Mouse (Mus musculus): ENCODE results near the gene Pbld1. TPM values are rescaled to one million over a fixed set of nuclear protein-coding genes. Genes with fewer than 3 reads are reported as not detected.

Gene Pbld1
- total RNA-seq, 2 experiments from 2014 or later: 0.54 to 0.69 TPM

DNA sequence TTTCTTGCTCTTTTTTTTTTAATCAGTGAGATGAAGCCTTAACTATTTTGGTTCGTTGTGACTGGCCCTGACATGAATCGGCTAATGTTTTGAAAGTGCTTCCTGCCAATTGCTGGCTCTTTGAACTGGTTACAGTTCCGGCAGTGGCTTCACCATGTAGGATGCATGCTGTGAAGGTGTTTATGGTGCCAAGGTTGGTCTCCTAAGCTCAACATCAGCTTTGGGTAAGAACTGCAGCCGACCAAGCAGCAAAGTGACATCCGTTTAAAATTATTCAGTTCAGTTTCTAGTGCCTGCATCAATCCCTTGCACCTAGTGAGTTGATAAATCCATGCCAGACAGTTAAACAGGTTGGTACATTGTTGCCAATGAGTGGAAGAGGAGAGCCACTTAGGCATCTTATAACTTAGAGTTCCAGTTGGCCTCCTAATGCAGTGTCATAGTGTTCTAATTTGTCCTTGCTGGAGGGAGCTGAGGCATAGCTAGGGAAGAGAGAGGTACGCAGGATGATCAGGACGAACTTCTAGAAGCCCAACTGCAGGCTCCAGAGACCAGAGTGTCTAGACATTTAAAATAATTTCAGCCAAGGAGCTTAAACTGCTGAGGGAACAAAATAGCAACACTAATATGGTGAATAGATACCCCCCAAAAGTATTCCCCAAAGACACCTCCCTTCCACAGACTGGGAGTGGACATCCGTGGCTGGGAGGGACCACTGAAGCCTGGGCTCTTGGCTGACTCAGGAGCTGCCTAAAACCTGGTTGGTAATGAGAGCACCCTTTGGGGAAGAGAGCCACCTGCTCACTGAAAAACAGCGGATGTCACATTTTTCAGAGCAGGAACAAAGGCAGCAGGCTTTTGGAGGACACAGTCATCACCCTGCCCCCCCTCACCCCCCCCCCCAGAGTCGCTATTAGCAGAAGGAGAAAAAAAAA is 32.9 kb downstream of the Pbld1 start:
- DNase-seq (ENCODE audit: low spot score in 2 of 2): no peak

DNA sequence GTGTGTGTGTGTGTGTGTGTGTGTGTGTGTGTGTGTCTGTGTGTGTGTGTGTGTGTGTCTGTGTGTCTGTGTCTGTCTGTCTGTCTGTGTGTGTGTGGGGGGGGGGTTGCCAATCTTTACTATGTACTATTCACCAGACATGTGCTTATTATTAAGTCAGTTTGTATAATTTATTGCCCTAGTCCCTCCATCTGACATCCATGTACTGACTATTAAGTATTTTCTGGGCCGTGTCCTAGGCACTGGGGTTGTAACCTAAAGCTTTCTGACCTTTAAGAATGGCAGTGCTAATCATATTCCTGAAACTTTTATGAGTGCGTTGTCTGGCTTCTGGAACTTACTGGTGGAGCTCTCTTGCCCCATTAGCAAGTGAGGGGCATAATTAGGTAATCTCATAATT is 36.8 kb downstream of the Pbld1 start:
- no peak for DNase-seq (ENCODE audit: low spot score in 2 of 2)

DNA sequence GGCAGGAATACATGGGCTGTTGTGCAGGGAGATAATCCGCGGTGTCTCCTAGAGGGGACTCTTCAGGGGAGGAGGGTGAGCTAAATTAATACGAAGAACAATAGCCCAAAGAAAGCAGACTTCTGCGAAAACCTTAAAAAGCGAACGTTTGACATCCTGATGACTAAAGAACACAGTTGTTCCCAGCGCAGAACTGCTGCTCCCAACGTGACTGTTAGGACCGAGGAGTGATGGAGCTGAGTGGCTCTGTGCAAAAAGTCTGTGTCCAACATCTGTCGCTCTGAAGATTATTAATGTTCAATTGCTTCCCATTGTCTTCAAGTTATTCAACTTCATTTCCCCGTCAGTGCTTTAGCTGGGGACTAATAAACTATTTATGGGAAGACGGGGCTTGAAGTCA is 38.2 kb downstream of the Pbld1 start:
- no peak for DNase-seq (ENCODE audit: low spot score in 2 of 2)

DNA sequence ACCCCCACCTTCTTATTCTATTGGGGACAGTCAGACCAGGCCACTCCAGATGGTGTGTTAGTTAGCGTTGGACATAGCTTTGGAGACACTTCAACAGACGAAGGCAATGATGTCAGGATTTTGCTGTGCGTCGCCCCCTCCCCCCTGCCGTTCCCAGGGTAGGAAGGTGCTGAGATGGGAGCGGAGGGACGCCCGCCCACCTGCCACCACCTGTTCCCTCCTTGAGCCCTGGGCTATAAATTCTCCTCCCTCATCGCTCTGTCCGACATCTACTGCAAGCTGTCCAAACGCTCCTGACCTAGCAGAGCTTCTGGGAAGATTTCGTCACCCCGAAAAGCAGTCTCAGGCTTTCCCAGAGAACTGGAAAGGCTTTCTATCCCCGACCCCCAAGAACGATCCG is 39.6 kb downstream of the Pbld1 start, which contains the start of gene Atoh7:
Gene Atoh7, plus strand, starts transcription at position 131 of the 400 bp plus-strand sequence.
- DNase-seq (ENCODE audit: low spot score in 2 of 2): no peak

DNA sequence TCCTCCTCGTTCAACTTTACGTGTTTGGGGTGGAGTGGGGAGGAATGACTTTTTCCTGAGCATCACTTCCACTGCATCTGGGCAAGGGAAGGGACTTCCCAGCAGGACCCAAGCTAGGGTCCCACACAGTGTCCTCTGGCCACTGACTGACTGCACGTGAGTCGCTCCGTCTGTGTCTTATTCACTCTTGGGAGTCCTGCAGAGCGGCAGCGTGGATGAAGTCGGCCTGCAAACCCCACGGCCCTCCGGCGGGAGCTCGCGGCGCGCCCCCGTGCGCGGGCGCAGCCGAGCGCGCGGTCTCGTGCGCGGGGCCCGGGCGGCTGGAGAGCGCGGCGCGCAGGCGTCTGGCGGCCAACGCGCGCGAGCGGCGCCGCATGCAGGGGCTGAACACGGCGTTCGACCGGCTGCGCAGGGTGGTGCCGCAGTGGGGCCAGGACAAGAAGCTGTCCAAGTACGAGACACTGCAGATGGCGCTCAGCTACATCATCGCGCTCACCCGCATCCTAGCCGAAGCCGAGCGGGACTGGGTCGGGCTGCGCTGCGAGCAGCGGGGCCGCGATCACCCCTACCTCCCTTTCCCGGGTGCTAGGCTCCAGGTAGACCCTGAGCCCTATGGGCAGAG is 40.1 kb downstream of the Pbld1 start:
- DNase-seq (ENCODE audit: low spot score in 2 of 2): peak in 1 of 2 experiments; percentile 48

DNA sequence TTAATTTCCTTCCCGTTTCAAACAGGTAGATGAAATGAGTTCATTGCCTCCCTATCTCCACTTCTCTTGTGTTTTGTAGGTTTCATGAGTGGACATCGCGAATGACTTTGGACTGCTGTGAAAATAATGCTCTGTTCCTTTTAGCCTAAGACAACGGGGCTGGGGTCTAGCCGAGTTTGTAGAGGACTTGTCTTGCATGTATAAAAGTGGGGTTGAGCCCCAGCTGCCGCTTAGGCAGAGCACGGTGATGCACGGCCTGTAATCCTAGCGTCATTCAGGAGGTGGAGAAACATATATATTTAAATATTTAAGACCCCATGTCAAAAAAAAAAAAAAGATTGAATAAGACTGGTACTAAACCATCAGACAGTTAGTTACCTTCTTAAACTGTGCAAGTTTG is 40.7 kb downstream of the Pbld1 start:
- DNase-seq (ENCODE audit: low spot score in 2 of 2): no peak

DNA sequence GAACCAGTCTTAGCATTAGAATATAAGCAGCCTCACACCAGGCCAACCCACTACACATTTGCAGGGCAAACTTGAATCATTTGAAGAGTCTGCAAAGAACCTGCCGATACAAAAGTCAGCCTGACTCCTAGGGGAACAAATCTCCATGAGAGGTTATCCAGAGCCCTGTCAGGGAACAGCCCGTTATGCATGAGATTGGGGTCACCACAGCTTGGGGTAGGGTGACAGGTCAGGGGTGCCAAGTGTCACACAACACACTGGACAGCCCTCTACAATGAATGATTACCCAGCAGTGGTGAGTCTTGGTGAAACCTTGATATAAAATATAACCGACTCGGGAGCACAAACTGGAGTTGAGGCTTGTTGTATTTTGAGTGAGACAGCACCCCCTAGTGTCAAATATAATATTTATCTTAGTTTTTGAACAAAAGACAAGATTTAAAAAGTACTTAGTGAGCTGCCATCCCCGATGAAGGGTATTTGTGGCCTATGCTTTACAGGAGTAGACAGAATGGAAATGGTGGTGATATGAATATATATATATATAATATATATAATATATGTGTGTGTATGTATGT is 53.2 kb downstream of the Pbld1 start:
- no peak for DNase-seq (ENCODE audit: low spot score in 2 of 2)

DNA sequence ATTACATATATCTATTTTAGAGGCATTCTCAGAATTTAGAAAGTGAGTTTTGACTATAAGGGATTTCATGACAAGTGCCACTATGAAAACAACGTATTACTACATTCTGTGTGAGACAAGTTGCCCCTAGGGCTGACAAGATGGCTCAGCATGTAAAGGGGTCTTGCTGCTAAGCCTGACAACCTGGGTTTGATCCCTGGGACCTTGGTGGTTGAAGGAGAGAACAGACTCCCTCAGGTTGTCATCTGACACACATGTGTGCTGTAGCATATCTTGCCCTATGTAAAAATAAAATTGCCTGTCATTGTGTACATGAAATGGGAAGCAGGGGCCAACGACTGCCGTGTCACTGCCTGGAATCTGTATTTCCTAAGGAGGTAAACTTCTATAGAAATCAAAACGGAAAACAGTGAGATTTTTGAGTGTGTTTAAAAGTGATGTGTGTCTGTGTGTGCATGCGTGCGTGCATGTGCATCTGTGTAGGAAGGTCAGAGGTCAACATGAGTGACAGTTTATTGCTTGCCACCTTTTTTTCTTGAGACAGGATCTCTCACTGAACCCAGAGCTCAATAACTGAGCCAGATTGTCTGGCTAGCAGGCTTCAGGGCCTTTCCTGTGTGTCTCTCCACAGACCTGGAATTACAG is 53.9 kb downstream of the Pbld1 start:
- no peak for DNase-seq (ENCODE audit: low spot score in 2 of 2)

DNA sequence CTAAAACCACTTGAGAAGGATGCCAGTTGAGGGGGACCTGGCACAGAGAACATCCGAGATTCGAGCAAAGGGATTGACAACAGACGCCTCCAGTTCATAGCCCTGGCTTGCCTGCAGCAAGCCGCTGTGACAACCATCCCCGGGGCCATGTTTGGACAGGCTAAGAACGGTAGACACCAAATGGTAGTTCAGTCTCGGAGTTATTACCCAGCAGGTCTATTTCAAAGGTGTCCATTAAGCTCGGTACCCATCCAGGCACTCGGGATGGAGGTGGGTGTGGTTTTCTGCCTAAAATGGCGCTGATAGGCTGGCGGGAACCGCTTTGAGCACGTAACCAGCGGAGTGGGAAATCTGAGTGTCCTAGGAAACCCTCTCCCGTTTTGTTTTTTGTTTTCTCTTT is 55.9 kb downstream of the Pbld1 start:
- no peak for DNase-seq (ENCODE audit: low spot score in 2 of 2)

DNA sequence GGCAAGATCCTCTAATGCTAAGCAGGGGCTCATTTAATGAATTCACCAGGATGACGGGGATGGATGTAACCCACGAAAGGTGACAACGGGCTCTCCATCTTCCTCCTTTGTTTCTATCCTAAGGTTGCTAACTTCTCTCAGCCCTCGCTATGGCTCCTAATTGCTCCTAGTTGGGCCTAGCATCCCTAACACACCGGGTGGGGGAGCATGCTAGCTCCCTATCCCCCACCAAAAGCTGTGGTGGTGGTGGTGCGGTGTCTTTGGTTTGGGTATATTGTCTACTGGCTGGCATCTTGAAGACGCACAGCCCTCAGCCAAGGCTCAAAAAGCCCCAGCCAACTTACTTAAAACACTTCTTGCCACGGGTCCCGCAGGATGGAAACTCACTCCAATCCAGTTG is 56.4 kb downstream of the Pbld1 start:
- DNase-seq (ENCODE audit: low spot score in 2 of 2): no peak

DNA sequence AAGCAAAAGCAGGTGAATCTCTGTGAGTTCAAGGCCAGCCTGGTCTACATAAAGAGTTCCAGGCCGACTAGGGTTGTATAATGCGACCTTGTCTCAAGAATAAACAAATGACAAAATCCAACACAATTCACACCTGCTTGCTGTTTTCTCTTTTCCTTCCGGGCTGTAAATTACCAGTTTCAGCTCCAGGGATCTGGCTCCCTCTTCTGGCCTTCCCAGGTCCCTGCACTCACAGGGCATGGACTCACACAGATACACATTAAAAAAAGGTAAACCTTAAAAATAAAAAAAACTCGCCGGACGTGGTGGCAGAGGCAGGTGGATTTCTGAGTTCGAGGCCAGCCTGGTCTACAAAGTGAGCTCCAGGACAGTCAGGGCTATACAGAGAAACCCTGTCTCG is 57.6 kb downstream of the Pbld1 start:
- no peak for DNase-seq (ENCODE audit: low spot score in 2 of 2)

DNA sequence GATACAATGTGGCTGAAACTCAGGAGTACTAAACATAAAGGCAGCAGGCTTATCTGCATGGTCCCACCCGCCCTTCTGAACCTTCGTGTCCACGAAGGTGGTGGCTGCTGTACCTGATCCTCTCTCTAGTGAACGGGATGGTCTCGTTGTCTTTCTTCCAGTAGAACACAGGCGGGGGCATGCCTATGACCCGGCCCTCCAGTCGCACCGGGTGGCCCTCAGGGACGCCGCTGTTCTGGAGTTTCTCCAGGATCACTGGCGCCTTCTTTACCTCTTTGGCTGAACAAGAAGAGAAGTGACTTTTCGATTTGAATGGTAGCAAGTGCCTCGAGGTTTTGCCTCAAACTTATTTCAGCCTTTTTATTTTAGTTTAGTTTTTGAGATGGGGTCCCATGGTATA is 60.0 kb downstream of the Pbld1 start:
- no peak for DNase-seq (ENCODE audit: low spot score in 2 of 2)

DNA sequence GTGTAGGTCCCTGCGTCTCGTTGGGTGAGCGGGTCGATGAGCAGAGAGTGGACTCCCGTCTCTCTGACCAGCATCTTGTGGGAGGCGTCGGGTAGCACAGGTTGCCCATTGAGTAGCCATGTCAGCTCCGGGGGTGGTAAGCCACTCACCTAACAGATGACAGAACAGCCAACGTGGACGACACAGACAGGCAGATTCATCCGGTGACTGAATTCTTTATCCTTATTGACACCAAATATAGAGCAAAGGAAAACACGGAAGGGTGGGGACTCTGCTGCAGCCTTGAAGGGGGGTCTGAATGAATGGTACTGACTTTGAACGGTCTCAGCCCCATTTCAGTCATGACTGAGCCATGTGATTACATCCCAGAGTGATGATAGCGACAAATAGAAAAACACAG is 62.0 kb downstream of the Pbld1 start:
- no peak for DNase-seq (ENCODE audit: low spot score in 2 of 2)

DNA sequence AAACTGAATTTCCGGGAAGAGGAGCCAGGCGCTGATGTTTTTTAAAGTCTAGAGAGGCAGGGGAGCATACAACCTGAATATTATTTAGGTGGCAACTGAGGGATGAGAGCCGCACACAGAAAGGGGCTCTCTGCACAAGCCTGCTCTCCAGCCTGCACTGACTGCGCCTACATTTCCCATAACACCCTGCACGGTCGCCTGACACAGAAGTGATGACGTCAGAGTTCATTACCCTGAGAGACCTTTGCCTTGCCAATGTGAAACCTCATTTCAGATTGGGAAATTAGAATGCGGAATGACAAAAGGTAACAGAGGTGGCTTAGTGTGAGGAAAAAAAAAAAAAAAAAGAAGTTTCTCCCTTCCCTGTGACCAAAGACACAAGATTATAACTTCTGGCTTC is 62.6 kb downstream of the Pbld1 start:
- DNase-seq (ENCODE audit: low spot score in 2 of 2): no peak

DNA sequence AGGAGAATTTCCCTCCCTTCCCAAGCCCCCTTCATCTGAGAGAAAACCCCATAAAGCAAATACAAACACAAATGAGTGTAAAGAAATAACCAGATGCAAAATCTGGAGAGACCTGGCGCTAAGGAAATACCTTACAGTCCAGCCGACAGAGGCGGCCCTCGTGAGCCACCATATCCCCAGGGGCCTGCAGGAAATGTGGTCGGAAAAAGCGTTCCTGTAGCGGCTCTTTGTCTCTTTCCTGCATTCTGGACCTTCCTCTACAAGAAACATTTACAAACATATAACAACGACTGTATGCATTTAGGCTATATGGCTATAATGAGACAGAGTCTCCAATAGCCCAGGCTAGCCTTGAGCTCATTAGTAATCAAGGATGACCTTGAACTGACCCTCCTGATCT is 63.2 kb downstream of the Pbld1 start:
- no peak for DNase-seq (ENCODE audit: low spot score in 2 of 2)

DNA sequence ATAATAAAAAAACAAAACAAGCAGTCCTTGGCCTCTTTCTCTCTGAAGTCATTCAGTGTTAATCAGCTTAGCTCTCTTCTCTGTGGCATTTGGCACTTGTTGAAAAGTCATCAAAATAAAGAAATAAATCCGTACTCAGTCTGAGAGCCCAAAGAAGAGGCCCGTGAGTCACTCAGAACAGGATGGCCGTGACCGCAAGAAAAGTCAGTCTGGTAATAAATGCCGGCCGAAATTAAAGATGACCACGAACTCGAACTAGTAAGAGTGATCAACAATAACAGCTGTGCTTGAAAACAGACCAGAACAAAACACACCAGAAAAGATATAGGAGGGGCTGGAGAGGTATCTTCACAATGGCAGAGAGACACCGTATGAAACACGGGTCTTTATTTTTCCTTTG is 64.1 kb downstream of the Pbld1 start:
- DNase-seq (ENCODE audit: low spot score in 2 of 2): no peak

DNA sequence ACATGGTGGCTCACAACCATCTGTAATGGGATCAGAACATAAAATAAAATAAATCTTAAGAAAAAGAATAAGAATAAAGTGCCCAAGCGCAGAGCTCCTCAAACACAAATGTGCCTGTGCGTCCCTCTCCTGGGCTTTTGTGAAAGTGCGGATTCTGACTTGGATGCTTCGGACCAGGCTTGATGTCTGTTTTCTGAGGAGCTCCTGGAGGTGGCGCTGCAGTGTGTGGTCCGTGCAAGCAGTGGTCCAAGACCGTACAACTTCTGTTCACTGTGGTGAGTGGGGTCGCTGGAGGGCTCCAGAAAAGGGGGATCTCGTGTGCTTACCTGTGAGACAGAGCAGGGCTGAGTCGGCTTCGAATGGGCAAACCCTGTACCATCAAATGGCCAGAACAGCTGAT is 65.4 kb downstream of the Pbld1 start:
- no peak for DNase-seq (ENCODE audit: low spot score in 2 of 2)

DNA sequence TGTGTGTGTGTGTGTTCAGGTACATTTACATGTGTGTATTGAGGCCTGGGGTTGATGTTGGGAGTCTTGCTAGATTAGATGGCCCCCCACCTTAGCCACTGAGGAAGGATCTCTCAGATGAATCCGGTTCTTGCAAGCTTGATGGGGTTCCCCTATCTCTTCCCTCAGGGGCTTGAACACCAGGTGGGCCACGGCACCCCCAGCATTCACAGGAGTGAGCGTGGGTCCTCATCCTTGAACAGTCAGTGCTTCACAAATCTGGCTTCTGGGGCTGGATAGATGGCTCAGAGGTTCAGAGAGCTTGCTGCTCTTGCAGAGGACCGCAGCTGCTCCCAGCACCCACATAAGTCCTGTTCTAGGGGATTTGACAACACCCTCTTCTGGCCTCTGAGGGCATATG is 66.2 kb downstream of the Pbld1 start:
- no peak for DNase-seq (ENCODE audit: low spot score in 2 of 2)

DNA sequence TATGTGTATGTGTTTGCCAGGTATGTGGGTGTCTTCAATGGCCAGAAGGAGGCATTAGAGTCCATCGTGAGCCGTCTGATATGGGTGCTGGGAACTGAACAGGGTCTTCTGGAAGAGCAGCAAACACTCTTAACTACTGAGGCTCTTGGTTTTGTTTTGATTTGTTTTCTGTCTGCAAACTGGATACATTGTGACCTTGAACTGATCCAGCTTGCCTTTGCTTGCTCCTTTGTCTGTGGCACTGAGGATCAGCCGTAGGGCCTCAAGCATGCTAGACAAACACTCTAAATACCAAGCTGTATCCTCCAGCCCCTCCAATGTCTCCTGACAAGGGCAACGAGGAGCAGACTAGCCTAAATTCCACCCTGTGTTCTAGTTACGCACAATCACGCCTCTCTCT is 67.2 kb downstream of the Pbld1 start:
- no peak for DNase-seq (ENCODE audit: low spot score in 2 of 2)

Data from gastrocnemius, postnatal 4 days (tissue).